Mouse (Mus musculus) bone marrow macrophage, adult 2 months (primary cell): ENCODE results near the gene Dnm1.

Experiments
- CTCF ChIP-seq: IDR thresholded peaks from 2 replicates; pipeline ENCODE4 v1.5.1; 2012; ENCODE audit warnings: low read depth, mild to moderate bottlenecking, low read length, moderate library complexity
- POLR2A ChIP-seq: IDR thresholded peaks from 2 replicates; pipeline ENCODE4 v1.6.1; 2012; ENCODE audit warnings: mild to moderate bottlenecking, low read depth, low read length, borderline replicate concordance

- TF ChIP-seq POLR2A (no peak), CTCF (no peak)
Observed at GRCm38 (mm10) chr2:32342539-32343350, 10.4 kb downstream of the Dnm1 start.
